Mouse (Mus musculus) right cerebral cortex, adult 2 months (tissue): ENCODE results near the gene Fgfr2.

Experiments
- DNase-seq, 2 experiments: peaks; one replicate each; pipeline ENCODE4 v3.0.0; 2021 to 2022; ENCODE audit warnings: low spot score in 2 of 2

Gene Fgfr2

DNA sequence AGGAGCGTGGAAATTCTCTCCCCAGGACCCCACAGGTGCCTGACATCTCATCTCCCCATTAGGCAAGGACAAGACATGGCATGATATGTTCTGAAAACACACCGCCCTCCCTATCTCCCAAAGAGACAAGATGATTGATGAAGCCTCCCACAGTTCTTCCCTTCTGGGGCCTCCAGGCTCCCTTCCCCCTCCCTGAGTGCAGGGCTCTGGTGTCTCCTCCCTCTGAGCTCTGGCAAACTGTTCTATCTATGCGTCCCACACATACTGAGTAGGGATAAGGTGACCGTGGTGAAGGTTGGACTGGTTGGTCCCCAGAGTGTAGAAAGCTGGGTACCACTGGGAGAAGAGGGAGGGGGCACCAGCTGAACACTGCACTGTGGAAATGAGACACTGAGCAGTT, 1024.7 kb downstream of the Fgfr2 start:
- no peak for DNase-seq

GRCm38 (mm10) chr7:132094666-132095065, 1028.5 kb downstream of the Fgfr2 start:
- no peak for DNase-seq

DNA sequence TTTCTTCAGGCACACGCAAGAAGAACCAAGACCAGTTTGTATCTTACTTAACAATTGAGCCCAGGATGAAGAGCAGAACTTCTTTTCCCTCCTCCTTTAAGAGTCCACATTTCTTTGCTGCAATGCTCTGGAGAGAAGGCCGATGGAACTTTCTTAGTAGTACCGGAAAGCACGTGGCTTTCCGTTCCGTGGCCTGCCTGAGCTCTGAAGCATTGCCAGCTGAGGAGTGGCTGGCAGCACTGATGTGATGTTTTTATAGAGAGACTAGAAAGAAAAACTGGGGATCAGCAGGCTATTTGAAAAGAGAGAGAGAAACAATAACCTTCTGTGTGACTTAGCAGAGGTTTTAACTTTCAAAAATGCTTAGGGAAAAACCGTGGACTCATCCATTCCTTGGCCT, 1031.6 kb downstream of the Fgfr2 start:
- DNase-seq, result no peak

DNA sequence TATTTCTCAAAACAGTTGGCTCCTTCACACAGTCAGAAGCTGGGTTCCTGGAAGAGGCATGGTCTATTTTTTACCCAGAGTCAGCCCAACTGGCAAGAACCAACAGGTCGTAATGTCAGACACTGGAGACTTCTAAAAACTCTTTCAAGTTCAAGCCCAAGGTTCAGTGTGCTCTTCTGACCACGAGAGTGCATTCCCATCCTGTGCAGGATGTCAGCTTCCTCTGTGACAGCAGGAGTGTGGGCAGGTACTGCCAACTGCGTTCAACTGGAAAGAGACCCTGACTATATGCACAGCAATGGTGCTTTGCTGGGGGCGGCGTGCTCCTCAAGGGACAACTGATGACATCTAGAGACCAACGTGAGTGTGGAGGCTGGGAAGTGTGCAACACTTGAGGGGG, 1034.5 kb downstream of the Fgfr2 start:
- peak in 1 of 2 experiments; percentile 50 for DNase-seq

DNA sequence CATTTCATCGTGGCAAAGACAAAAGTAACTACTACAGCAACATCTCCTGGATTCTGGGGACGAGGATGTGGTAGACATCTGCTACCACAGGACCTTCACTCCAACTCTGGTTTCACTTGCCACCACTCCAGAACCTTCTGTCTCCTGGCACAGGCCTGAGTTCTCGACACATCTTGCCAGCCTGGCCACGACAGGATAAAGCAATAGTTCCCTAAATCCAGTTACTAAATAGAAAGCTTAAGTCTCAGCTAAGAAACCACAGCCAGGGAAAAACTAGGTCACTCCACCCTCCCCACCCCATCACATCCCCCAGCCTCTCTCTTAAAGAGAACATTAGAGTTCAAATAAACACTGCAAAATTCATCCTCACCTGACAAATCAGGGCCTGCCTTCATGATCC, 1035.0 kb downstream of the Fgfr2 start:
- DNase-seq, result peak in 1 of 2 experiments; percentile 42

GRCm38 (mm10) chr7:132075825-132076224, 1047.3 kb downstream of the Fgfr2 start:
- DNase-seq, result no peak

DNA sequence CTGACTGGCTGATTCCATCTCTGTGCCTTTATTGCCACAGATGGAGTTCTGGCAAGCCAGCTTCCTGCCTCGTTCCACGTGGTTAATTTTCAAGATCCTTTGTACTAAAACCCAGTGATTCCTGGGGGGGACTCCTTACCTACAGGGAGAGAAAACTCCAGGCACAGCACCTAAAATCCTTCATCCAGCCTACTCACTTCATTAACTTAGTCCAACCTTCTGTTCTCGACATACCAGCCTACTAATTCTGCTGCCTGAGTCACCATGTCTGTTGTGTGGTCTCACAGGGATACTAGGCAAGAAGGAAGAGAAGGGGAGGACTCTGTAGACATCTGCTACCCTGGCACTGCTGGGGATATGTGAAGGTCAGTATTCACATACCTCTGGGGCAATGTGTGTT, 1048.6 kb downstream of the Fgfr2 start:
- peak; percentile 35 to 54 for DNase-seq

DNA sequence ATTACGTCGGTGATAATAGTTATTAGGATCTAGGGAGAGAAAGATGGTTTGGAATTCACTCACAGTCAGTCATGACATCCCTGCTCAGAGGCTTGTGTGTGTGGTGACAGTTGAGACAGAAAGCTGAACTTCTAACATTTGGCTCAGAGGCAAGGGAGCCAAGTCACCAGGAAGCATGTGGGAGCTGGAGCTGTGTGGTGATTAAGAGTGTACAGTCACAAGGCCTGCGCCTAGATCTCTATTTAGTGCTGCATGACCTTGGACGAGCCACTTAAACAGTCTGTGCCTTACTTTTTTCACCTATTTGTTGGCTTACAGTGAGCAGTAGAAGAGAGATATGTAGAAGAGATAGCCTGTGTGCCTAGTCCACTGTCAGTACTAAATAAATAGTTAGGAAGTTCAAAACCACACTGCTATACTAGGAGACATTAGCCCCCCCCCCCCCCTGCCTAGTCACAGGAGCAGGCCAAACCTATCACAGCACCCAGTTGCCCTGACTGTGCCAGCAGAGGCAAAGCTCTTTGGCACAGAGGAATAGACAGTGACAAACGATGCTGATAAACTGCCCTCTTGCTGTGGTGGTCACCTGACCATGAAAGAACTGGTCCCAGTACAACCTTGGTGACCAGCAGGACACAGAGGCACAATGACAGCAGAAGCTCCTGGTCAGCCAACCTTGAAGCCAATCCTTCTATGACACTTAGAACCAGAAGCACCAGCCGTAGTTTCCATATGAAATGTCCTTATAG, 1052.1 kb downstream of the Fgfr2 start:
- DNase-seq, result no peak

GRCm38 (mm10) chr7:132067951-132068350, 1055.2 kb downstream of the Fgfr2 start:
- DNase-seq, result peak; percentile 74 to 80

GRCm38 (mm10) chr7:132067511-132067910, 1055.6 kb downstream of the Fgfr2 start:
- no peak for DNase-seq

DNA sequence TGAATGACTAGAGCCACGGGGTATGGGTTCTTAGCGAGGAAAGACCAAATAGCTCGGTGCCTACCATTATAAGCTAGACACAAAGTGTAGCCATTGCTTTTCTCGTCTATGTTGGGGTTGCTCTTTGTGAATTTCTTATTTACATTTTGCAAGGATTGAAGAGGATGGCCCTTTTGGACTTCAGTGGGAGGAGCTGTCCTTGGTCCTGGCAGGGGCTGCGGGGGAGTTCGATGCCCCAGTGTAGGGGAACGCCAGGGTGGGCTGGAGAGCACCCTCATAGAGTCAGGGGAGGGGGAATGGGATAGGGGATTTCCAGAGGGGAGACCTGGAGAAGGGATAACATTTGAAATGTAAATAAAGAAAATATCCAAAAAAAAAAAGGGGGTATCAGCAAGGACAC, 1063.0 kb downstream of the Fgfr2 start:
- no peak for DNase-seq

DNA sequence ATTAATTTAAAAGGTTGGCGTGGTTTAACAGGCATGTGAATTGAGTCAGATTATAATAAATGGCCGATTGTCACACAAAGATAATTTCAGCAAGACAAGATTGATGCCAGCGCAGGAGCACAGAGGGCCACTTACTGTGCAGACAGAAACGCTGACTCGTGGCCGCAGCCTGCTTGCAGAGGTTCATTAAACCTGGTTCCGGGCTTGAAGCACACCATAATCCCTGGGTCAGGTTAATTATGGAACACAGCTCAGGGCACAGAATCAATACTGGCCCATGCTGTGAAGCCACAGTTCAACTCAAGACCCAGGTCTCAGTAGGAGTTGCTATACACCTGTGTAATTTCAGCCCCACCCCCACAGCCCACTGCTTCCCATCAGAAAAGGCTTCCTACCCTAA, 1066.6 kb downstream of the Fgfr2 start:
- DNase-seq, result no peak

DNA sequence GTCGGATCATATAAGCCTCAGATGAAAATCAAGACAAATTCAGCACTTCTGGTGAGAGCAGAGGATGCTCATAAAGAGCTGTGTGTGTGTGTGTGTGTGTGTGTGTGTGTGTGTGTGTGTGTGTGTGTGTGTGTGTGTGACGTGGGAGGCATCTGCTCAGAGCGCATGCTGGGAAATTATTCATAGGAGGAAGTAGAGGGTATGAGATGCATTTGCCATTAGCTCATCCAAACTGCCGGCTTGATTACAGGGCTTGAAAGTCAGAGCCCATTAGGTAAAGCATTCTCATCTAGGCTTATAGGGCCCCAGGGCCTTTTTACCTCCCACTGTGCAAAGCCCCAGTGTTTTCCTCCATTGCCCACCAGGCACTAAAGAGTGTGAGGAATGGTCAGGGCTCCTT, 1076.5 kb downstream of the Fgfr2 start:
- DNase-seq, result peak; percentile 25 to 34

DNA sequence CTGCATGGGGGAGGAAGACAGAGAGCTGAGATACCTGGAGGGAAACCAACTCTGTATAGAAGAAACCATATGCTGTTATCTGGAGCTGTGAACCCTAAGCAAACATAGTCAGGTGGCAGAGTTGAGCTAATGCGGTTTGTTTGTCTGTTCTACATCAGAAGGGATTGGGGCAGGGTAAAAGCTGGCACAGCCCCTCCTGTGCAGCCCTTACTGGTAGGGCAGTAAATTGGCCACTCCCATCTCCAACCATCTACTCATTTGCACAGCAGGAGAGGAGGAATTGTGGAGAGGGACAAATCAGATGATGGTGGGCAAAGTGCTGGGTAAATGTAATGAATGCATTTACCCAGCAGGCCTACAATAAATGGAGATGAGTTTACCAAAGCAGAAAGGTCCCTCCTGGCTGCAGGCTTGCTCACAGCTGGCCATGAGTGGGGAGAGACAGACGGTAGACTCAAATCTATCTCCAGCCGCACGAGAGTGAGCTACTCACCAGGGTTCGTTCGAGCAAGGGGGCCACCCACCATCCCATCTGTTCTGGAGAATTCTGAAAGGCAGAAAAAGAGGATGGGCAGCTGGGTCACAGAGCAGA, 1091.1 kb downstream of the Fgfr2 start:
- DNase-seq, result peak in 1 of 2 experiments; percentile 35

DNA sequence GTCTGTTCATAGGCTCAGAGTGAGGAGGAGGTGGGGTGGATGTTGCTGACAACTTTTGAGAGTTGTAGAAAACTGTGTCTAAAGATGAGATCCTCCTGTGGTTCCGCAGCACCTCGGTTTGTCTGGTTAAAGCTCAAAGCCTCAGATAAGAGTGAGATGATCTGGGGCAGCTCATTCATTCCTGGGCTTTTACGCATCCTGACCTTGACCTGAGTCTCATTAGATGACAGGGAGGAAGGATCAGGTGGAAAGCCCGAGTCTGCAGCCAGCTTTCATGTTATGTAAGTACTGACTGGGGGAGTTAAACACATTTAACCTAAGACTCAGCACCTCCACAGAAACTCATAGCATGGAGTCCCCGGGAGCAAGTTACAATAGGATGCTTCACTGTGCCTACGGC, 1096.5 kb downstream of the Fgfr2 start:
- no peak for DNase-seq

DNA sequence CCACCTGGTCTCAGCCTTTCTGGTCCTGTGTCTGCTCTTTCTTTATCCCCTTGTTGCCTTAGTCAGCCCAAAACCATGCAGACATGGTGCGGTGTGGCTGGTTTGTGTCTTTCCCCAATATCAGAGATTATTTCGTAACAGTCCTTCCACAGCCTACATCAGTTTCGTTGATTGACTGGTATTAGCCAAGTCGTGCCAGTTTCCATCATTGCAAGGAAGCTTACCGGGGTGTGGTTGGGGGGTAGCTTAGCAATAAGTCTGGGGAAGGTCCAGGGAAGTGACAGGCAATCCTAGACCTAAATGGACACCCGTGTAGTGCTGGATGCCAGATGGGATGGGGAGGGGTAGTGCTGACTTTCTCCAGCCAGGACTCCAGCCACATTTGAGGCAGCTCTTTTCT, 1097.6 kb downstream of the Fgfr2 start:
- no peak for DNase-seq

GRCm38 (mm10) chr7:132015933-132016332, 1107.2 kb downstream of the Fgfr2 start:
- DNase-seq, result no peak

GRCm38 (mm10) chr7:132015193-132015592, 1108.0 kb downstream of the Fgfr2 start:
- DNase-seq, result no peak

- DNase-seq, result no peak
Measured at GRCm38 (mm10) chr7:132013970-132014369, 1109.2 kb downstream of the Fgfr2 start.

DNA sequence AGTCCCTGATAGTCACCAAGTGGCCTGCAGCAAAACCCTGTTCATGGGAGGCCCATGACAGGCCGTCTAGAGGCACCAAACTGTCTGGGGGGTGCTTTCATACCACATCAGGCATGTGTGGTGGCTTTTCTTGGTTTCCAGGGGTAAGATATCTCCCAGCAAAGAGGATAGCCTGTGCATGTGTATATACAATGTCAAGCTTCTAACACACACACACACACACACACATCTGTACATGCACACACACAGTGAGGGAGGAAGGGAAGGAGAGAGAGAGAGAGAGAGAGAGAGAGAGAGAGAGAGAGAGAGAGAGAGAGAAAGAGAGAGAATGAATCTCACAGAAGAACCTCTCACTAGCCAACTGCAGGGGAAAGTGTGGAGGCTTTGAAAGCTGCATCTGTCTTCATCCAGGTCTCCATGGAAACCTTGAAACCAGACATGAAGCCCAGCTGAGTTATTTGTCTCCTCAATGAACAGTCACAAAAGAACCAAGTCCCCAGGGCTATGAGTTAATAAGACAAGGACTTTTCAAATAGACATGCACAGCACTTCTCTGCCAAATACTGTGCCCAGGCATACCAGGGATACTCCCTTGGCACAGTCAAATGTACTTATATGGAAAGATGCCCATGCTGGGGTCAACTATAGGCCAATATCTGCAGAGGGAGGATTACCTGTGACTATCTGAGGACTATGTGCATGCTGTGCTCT, 1110.0 kb downstream of the Fgfr2 start:
- DNase-seq, result peak; percentile 25 to 28

DNA sequence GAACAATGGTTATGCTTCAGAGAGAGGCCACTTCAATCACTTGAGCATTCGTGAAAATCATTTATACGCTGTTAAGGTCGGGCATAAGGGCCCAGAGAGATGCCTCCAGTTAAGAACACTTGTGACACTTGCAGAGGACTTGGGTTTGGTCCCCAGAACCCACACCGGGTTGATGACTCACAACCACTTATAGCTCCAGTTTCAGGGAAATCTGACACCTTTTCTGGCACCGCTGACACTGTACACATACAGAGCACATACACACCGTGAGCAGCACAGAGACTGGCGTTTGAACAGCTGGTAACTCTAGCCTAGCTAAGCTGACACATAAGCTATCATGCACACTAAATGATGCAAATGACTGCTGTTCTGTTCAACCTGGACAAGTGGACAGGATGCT, 1114.1 kb downstream of the Fgfr2 start:
- DNase-seq, result no peak

- no peak for DNase-seq
Measured at GRCm38 (mm10) chr7:132005996-132006696, 1117.0 kb downstream of the Fgfr2 start.
